Mouse (Mus musculus) neural tube, embryonic 10.5 days (tissue): Measurements from ENCODE around the gene Npcd.

ENCODE experiments used
- DNase-seq: peaks from one replicate; pipeline ENCODE4 v3.0.0-alpha.2; 2017; ENCODE audit warnings: low spot score; ENCODE audit errors: extremely low spot score

The Npcd gene

DNA sequence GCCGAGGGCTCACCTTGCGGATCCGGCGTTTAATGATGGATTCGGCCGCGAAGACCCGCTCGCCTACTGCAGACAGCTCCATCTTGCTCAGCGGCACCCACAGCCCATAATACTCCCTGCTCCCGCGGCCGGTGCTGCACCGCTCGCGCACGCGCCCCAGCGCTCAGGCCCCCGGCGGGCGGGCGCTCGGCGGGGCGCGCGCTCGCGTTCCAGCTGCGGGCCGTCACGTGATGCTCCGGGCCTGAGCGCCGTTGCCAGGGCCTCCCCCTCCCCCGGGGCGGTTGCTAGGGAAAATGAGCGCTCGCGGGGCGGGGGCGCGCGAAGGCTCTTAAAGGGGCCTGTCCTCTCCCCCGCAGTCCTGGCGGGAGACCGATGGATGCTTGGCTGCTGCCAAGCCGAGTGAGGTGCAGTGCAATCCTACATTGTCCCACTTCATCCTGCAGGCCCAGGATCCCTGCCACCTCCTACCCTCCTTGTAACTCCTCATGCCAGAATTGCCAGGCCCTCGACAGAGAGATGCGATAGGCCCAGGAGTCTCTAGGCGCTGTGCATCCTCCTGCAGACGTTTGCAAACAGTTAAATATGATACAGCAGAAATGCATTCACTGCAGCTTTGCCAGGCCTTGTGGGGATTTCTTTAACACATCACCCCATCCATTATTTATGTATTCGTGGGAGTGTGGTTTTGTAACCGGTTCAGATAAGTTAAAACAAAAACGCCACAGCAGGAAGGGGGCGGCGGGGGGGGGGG lies at the start of gene Npcd, which contains the start of gene Cbx6:
Gene Npcd (minus strand): TSS at position 108 of the 751 bp plus-strand sequence.
Gene Cbx6 (minus strand): TSS at position 559 of the 751 bp plus-strand sequence.
- peak; percentile 99 for DNase-seq

DNA sequence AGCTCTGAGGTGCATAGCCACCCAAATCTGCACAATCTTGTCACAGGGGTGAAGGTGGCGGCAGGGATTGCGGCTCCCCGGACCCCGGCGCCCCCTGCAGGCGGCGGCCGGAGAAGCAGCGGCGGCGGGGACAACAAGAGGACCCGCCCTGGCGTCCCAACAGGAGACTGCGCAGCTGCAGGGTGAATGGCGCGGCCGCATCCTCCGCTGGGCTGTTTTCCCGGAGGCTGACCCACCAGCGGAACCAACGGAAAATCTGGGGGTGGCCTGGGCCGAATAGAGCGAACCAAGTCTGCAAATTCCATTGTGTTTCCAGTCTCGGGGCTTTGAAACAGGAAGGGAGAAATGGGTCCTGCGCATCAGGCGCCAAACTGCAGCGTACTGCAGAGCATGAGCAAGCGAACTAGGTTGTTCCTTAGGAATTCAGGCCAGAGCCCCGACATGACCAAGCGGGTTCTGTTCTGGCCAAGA lies 49.4 kb upstream of the Npcd start:
- peak; percentile 96 for DNase-seq

DNA sequence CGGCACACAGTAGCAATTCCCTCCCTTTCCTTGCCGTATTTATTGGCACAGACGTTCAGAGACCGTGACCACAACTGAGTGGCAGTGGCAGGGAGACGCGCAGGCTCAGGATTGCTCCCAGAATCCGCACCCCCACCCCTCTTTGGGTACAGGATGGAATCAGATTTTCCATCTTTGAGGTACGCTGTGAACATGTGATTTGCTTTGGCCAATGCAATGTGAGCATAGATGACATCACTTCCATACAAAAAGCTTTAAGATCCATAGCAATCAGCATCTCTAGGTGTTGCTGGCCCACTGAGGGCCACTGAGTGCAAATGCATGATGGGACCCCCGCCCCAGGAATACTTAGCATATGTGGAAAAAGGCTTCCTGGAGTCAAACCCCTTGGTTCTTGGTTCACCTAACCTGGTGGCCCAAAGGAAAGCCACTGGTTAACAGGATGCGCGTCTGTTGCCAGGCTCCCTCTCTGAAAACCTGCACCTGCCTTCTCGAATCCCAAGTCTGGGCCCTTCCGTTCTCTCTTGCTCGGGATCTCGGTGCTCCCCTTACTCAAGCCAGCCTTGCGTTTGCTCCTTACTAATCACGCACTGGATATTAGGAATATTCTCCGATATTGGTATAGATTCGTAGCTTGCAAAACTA lies 48.7 kb upstream of the Npcd start:
- no peak for DNase-seq

DNA sequence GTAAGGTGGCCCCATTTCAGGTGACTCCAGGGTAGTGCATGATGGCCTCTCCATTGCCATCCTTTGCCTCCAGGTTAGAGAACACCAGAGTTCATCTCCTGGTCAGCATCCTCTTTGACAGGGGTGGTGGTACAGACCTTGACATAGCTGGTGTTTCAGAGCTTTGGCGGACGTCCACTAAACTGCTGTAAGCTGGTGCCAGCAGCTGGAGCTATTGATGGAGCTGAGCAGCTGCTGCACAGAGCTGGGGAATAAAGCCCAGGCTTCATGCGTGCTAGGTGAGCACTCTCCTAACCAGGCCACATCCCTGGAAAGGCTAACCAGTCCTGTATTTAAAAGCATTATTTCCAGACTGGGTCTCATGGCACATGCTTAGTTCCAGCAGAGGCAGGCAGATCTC lies 46.4 kb upstream of the Npcd start:
- no peak for DNase-seq

DNA sequence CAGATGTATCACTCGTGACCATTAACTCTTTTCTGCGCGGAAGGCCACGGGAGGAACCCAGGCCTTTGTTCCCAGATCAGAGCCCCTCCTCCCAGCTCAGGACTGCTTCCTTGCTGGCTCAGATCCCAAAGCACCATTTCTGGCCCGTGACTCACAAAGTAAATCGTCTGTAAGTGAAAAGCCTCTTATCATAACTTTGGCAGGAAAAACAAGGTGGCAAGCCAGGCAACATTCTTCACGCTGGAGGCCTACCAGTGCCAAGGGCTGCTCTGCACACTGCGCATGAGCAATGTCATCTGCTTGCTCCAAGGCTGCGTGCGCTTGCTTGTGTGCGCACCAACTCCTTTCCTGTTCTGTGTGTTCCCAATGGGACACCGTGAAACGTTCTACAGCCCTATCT lies 45.3 kb upstream of the Npcd start:
- DNase-seq = no peak

DNA sequence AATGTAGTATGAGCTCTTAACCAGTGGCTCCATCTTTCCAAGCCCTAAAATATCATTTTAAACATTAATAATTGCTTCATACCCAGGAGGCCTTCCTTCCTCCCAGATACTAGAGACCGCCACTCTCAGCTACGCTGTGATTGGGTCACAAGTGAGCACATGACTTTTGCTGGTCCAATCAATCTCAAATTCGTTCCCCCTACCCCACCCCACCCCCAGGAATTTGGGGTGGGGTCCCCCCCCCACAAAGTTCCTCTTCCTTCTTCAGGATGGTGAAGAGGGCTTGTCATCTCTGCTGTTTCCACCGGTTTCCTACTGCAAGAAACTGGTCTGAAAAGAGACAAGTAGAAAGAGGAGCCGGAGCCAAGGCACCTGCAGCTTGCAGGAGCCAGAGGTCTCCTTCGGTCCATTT lies 44.7 kb upstream of the Npcd start:
- DNase-seq = no peak

DNA sequence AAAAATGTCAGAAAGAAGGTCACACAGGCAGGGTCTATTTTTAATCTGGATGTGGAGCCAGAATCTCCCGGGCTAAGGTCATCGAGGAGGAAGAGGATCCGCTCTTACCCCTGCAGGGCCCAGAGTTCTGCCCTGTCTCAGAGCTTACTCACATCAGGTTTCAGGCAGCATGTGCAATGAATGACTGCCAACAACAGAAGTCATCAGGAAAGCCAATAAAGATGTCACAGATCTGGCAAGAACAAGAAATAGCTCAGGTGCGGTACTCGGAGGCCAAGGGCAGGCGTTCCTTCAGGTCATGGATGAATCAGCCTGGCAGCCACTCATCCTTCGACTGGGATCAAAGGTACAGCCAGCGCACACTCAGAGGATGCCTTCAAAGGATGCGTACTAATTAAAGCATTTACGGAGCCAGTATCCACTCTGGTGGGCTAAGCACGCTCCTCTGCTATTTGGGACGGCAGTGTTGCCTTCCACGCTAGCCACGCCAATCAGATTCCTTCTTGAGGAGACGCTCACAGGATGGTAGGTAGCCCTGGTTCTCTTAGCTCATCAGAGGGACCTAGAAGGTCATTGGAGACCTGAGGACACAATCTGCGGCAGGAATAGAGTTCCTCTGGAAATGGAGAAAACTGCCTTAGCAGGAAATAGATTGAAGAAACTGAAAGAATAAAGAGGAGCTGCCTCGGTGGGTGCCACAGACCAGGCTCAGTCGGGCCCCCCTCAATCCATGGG lies 41.4 kb upstream of the Npcd start:
- no peak for DNase-seq

DNA sequence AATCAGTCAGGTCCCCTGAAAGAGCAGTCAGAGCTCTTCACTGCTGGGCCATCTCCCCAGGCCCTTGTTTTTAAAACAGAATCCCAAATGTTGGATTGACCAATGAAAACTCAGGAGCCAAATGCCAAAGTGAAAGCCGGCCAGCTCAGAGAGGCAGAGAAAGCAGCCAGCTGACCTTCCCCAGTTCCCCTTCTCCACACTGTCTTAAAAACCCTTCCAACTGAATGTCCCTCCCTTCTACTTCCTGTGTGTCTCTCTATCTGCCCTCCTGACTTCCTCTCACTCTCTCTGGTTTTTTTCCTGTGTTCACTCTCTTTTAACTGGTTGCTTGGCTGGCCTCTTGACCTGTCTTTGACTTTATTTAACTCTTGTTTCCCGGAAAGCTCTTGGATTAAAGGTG lies 40.0 kb upstream of the Npcd start:
- DNase-seq = no peak

DNA sequence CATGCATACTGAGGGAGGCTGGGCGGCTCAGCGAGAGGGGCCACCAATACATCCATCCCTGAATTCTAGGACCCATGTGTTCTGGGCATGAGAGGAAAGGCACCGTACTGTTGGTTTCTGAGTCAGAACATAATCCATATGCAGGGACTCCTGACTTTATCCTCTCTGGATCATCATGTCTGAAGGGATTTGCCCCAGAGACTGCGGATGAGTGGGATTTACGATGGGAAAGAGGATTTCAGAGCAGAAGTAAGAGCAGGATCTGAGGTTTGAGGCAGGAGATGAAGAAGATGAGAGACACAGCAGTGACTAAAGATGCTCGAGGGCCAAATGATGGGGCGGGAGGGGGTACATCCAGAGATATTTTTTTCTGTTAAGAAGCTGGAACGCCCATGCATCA lies 39.5 kb upstream of the Npcd start:
- DNase-seq = no peak

DNA sequence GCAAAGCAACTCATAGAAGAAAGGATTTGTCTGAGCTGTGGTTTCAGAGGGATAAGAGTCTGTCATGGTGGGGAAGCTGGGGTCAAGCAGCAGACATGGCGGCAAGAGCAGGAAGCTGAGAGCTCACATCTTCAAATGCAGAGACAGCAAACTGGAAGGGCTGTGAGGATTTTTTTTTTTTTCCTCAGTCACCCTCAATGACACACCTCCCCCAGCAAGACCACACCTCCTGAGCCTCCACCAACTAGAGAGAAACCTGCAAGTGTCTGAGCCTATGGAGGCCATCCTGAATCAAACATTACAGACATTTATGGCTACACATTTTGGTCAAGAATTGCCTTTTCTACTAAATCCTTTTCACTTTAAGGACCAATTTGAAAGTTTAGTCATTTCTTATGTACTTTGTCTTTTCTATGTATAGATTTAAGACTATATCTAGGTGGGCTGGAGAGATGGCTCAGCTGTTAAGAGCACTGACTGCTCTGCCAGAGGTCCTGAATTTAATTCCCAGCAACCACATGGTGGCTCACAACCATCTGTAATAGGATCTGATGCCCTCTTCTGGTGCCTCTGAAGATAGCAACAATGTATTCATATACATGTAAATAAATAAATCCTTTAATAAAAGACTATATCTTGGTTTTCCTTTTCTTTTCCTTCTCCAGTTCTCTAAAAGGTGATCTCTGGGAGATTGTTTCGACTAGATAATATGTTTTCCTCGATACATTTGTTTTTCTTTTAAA lies 33.4 kb upstream of the Npcd start:
- DNase-seq = no peak

DNA sequence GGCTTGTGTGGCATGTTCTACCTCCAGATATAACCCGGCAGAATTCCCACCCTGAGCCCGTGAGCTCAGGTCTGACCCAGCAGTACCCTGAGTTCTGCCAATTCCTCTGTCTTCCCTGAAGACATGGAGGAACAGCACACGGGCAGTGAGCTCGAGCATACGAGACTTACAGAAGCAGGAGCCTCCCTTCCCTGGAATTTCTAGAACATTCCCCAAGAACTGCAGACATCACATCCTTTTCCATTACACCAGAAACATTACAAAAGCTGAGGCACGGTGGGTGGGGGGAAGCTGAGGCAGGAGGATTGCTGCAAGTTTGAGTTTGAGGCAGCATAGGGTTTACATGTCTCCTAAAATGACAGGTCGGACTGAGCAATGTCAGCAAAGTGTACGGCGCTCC lies 25.8 kb upstream of the Npcd start:
- no peak for DNase-seq

DNA sequence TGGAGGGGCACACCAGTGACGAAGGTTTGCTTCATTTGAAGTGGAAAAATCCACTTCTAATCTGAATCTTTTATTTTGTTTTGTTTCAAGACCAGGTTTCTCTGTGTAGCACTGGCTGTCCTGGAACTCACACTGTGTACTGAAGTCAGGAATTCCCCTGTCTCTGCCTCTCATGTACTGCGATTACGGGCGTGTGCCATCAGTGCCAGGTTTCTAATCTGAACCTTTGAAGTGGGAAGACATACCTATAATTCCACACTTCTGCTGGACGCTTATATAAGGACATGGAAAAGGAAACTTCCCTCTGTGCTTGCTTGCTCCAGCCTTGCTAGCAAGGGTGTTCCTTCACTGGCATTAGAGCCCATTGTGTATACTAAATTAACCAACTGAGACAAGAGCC lies 24.9 kb upstream of the Npcd start:
- no peak for DNase-seq

DNA sequence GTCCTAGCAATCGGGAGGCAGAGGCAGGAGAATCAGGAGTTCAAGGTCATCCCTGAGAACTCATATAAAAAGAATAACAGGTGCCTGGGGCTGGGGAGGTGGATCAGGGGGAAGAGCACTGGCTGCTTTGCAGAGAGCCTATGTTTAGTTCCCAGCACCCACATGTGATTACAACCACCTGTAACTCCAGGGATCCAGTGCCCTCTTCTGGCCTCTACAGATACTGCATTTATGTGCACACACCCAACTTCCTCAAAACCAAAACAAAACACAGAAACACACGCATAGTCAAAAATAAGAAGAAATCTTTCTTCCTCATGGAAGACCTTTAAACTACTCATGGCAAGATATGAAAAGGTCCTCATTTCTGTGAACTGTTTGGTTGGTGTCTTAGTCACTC lies 16.1 kb upstream of the Npcd start:
- DNase-seq = no peak

DNA sequence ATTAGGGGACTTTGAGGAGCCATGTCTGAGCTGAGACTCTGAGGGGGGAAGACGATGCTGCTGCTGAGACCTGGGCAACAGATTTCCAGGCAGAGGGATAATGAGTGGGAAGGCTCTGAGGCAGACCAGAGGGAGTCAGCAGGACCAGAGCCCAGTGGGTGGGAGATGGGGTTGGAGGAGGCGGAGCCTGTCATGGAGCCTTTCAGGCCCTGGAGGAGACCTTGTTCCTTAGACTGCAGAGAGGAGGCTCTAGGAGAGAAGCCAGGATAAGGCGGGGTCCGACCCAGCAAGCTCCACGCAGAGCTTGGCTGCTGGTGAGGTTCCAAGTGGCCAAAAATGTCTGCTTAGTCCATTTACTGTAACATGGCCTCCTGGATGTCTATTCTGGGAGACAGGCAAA lies 13.1 kb upstream of the Npcd start:
- DNase-seq = no peak

DNA sequence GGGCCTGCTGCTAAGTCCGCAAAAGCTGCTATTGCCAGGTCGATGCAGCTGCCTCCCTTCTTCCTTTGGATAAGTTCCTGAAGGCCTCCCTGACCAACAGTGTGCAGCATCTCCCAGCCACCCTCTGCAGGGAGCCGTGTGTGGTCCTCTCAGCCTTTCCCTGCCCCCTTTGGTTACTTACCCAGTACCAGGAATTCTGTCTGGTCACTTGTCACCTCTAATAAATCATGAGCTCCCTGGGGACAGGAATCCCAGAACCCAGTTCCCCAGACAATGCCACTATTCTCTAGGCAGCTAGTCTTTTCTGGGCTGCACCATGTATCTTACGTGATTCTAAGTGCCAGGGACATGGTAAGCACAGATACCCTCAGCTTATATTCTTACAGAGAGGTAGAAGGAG lies 11.9 kb upstream of the Npcd start:
- no peak for DNase-seq

DNA sequence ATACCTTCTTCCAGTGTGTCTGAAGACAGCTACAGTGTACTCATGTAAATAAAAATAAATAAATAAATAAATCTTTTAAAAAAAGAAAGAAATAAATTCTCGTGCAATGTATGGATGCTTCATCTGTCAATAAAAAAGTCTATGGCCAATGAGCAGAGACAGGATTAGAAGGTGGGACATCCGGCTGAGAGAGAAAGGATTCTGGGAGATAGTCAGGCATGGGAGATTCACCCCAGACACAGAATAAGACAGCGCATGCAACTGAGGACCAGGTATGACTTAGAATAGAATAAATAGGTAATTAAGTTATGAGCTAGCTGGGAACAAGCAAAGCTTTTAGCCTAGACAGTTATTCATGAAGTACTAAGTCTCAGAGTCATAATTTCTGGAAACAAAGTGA lies 8.9 kb upstream of the Npcd start:
- no peak for DNase-seq

DNA sequence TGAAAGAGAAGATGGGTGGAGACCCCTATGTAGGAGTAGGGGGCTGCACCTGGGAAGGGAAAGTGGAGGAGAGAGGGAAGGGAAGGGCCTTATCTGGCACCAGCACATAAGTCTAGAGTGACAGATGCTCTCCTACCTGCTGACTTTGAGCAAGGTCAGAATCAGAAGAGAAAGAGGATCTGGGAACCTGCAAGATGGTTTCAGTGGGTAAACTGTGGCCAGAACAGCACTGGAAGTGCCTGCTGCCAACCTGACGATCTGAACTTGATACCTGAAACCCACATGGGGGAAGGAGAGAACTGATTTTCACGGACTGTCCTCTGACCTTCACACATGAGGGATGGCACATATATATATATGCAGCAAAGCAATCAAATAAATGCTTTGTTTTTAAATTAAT lies 6.2 kb upstream of the Npcd start:
- DNase-seq = no peak

DNA sequence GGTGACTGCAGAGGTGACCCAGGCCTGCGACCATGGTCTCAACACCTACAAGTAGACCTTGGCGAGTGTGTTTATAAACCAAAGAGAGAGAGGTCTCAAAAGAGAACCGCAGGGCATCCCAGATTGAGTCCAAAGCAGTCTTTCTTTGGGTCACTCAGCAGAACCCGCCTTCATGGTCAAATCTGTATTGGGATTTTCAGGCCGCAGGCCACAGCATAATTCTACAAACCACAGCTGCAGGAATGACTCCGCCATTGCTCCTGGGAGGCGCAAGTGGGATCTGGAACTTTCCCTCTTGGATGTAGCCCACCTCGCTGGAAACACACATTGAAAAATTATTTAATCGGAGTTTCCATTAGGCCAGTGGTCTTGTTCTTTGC lies 834 bp upstream of the Npcd start:
- DNase-seq = no peak

DNA sequence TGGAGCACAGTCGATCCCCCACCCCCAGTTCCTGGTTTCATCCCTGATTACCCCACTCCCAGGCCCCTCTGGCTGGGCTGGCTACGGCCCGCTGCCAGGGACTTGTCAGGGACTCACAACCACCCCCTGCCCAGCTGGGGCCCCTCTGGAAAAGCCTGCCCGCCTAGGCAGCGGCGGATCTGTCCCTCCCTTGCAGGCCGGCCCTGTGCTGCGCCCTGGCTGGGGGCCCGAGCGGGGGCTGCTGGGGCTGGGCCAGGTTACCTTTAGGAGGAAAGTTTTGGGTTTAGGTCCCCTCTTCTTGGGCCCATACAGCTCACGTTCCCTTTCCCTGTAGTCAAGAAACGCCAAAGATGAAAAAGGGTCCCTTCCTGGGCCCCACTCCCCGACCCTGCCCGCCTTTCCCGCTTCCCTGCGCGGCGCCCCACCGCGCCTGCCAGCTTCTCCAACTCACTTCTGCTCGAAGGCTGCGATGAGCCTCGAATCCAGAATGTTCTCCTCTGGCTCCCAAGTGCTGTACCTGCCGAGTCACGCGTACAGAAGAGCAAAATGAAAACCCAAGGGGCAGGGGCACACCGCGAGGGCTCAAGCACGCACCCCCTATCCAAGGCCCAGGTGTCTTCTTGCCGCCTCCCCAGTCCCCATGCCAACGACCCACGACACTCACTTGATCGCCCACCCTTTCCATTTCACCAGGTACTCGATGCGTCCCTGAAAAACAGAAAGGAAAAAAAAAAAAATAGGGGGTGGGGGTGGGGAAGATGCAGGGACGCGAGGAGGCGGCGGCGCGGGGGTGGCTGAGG lies 586 bp downstream of the Npcd start:
- peak; percentile 56 for DNase-seq

DNA sequence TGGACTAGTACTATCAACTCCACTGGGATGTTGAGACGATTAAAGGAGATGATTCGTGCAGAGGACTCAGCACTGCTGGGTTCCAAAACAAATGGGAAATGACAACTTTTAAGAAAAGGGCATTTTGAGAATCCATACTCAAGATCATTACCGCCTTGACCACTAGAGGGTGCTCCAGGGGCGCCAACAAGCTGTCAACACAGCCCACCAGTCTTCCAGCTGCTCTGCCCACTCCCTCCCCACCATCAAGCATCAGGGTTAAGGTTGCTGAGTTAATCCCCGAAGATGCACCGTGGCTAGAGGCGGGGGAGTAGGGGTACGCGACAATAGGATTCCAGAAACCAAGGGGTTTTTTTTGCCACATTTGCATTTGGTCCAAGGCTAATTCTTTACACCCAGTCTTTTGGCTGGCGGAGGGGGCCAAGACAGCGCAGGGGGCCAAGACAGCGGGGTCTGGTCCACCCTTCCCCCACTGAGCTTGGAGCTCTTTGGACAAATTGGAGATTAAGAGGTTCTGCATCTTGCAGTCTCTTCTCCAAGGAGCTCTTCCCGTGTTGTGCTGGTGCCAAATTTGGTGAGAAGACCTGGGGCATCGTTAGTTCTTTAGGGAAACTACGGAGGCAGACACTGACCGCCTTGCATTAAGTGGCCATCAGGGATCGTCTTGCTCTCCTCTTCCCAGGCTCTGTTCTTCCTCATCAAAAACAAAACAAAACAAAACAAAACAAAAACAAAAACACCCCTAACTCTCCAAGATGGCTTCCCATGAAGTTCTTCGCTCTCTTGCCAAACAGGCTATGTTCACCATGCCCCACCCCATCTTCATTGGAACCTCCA lies 1.8 kb downstream of the Npcd start:
- peak; percentile 78 for DNase-seq
